Mouse (Mus musculus) cortical plate, adult 2 months (tissue): ENCODE measurements around the gene Plac8.

ENCODE experiments used
- CTCF ChIP-seq: fragments of 200-500 bp; IDR thresholded peaks from 2 replicates; pipeline ENCODE4 v1.5.1; 2011; ENCODE audit warnings: mild to moderate bottlenecking, control low read depth, low read length; ENCODE audit not compliant: insufficient read depth; ENCODE audit errors: extremely low read depth
- POLR2A ChIP-seq: fragments of 200-500 bp; IDR thresholded peaks from 2 replicates; pipeline ENCODE4 v1.6.1; 2011; ENCODE audit warnings: mild to moderate bottlenecking, low read length, control low read depth; ENCODE audit not compliant: insufficient read depth; ENCODE audit errors: extremely low read depth

DNA sequence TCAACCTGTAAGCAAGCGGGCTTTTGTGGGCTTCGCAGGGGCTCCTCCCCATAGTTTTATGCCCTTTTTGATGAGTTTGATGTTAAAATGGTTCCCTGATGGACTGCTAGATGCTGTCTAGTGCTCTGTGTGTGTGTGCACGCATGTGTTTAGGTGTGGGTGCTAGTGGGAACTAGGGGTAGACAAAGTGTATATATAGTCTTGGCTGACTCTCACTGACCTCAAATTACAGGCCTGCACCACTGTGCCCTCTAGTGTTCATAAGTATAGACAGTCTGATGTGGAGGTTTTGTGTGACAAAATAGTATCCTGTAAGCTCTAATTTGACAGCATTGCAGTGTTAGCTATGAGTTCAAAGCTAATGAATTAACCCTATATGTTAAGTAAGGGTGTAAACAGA, 35.4 kb downstream of the Plac8 start:
- TF ChIP-seq CTCF (peak; percentile 36; the same call in 1 of the 2 replicates), POLR2A (no peak)
